Mouse (Mus musculus): ENCODE results near the gene Vmn1r115. TPM values are rescaled to one million over a fixed set of nuclear protein-coding genes. Genes with fewer than 3 reads are reported as not detected.

Vmn1r115 gene
- not detected for total RNA-seq (2023)

DNA sequence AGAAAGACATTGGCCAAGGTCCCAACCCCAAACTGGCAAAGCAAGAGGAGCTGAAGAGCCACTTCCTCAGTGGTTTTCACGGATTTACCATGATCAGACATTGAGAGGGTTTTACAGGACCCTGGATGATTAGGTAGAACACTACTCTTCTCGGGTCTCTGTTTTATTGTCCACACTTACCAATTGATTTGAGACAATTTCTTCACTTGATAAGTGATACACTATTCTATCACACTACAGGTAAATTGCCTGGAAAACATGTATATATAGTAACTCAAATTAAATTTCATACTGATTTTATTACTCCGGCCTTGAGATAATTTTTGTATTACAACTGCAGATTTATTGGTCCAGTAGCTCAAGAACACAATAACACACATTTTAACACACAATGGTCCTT is at the start of gene Vmn1r115:
Gene Vmn1r115 (minus strand): TSS at position 101 of the 400 bp plus-strand sequence.

GRCm38 (mm10) chr7:20884021-20884420 is 39.2 kb upstream of the Vmn1r115 start, which contains the start of gene Vmn1r117:
Gene Vmn1r117 (minus strand): TSS chr7:20884121.

DNA sequence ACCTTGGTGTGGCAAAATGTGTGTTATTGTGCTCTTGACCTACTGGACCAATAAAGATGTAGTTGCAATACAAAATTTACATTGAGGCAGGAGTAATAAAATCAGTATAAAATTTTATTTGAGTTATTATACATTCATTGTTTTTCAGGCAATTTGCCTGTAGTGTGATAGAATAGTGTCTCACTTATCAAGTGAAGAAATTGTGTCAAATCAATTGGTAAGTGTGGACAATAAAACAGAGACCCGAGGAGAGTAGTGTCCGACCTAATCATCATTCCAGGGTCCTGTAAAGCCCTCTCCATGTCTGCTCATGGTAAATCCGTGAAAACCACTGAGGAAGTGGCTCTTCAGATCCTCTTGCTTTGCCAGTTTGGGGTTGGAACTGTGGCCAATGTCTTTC is 27.2 kb upstream of the Vmn1r115 start, which contains the start of gene Vmn1r116:
Gene Vmn1r116 (plus strand): TSS at position 301 of the 400 bp plus-strand sequence.

GRCm38 (mm10) chr7:20812086-20812485 is 32.7 kb downstream of the Vmn1r115 start, which contains the start of gene Vmn1r114:
Gene Vmn1r114 (minus strand): TSS chr7:20812186.

Other genes starting within 250 kb of the Vmn1r115 start
- gene Gm4513, start 246.0 kb downstream of the Vmn1r115 start, total RNA-seq (2023) = not detected
- gene Vmn1r107, start 176.1 kb downstream of the Vmn1r115 start, total RNA-seq (2023) = not detected
- gene Vmn1r111, start 141.8 kb downstream of the Vmn1r115 start, total RNA-seq (2023) = not detected
- not detected for gene Gm10668, start 114.4 kb downstream of the Vmn1r115 start, total RNA-seq (2023)
- not detected for gene Vmn1r112, start 73.8 kb downstream of the Vmn1r115 start, total RNA-seq (2023)
- gene Vmn1r113, start 57.7 kb downstream of the Vmn1r115 start, total RNA-seq (2023) = not detected
- gene Vmn1r114, start 32.8 kb downstream of the Vmn1r115 start, total RNA-seq (2023) = not detected
- gene Vmn1r116, start 27.3 kb upstream of the Vmn1r115 start, total RNA-seq (2023) = not detected
- not detected for gene Vmn1r117, start 39.1 kb upstream of the Vmn1r115 start, total RNA-seq (2023)
- not detected for gene Vmn1r118, start 67.4 kb upstream of the Vmn1r115 start, total RNA-seq (2023)
- gene Vmn1r119, start 167.5 kb upstream of the Vmn1r115 start, total RNA-seq (2023) = not detected
- gene Vmn1r120, start 208.8 kb upstream of the Vmn1r115 start, total RNA-seq (2023) = not detected

Measured in CD8-positive naive resting alpha-beta T cell, adult 57 days (primary cell).